Mouse (Mus musculus) lung, postnatal 0 days (tissue): Measurements from ENCODE around the gene Glb1l2. TPM values are rescaled to one million over a fixed set of nuclear protein-coding genes. Genes with fewer than 3 reads are reported as not detected.

Experiments
- ATAC-seq: fragments of 200-750 bp; cut with Nextera tagmentation; 2 replicates; pipeline ENCODE4 v1.8.0; 2017; ENCODE audit warnings: moderate library complexity
- DNase-seq: peaks from one replicate; pipeline ENCODE4 v3.0.0-alpha.2; 2016; ENCODE audit warnings: low spot score
- H3K27ac ChIP-seq: fragments of 300-500 bp; sonication (generic); 2 replicates; pipeline ENCODE4 v1.5.1; 2014; ENCODE audit warnings: antibody characterized with exemption, mild to moderate bottlenecking, low read length, mixed read lengths
- H3K27me3 ChIP-seq: fragments of 300-500 bp; sonication (generic); replicated peaks from 2 replicates; pipeline ENCODE4 v1.6.1; 2014; ENCODE audit warnings: low read length, mixed read lengths; ENCODE audit not compliant: insufficient read depth
- H3K36me3 ChIP-seq: fragments of 300-500 bp; sonication (generic); 2 replicates; pipeline ENCODE4 v1.6.1; 2014; ENCODE audit warnings: low read length, mixed read lengths; ENCODE audit not compliant: insufficient read depth
- H3K4me1 ChIP-seq: fragments of 300-500 bp; sonication (generic); 2 replicates; pipeline ENCODE4 v1.6.1; 2014; ENCODE audit warnings: antibody characterized with exemption, low read depth, low read length, mixed read lengths; ENCODE audit not compliant: insufficient read depth
- H3K4me2 ChIP-seq: fragments of 300-500 bp; sonication (generic); replicated peaks from 2 replicates; pipeline ENCODE4 v1.6.1; 2014; ENCODE audit warnings: low read depth, mild to moderate bottlenecking, low read length, moderate library complexity, mixed read lengths
- H3K4me3 ChIP-seq: fragments of 300-500 bp; sonication (generic); 2 replicates; pipeline ENCODE4 v1.5.1; 2014; ENCODE audit warnings: low read depth, low read length
- H3K9ac ChIP-seq: fragments of 300-500 bp; sonication (generic); replicated peaks from 2 replicates; pipeline ENCODE4 v1.6.1; 2014; ENCODE audit warnings: low read depth, mild to moderate bottlenecking
- H3K9me3 ChIP-seq: fragments of 300-500 bp; sonication (generic); 2 replicates; pipeline ENCODE4 v1.6.1; 2016; ENCODE audit warnings: low read length, mixed read lengths
- CTCF ChIP-seq: IDR thresholded peaks from 2 replicates; pipeline ENCODE4 v1.5.1; 2016; ENCODE audit warnings: antibody characterized with exemption, mild to moderate bottlenecking
- EP300 ChIP-seq: IDR thresholded peaks from 2 replicates; pipeline ENCODE4 v1.6.1; 2016; ENCODE audit warnings: antibody characterized with exemption, mild to moderate bottlenecking, control low read depth
- WGBS: fragments of 180-500 bp; shearing (Covaris S2); extraction: QIAGEN DNeasy Blood & Tissue Kit; methylation state at CpG from one replicate; pipeline ENCODE4 v1.1.7; 2014; 5-methylcytosine and 5-hydroxymethylcytosine counted together
- polyA plus RNA-seq: library from polyadenylated mRNA; unstranded; fragments of >200 nt; fragmentation: Nextera tagmentation; extraction: Ambion mirVana; gene quantifications from 2 replicates; pipeline ENCODE4 v1.2.1, GENCODE M21; 2015

The Glb1l2 gene
- polyA plus RNA-seq, 1 experiment from 2014 or later, result 6.8 TPM

- WGBS, result 74% methylated on average over 1 of the region's 1 CpGs
- Histone ChIP-seq H3K9me3 (no peaks in the 10 kb centered on the region), H3K4me2 (no peak overlapping the region), H3K4me1 (no peaks in the 10 kb centered on the region), H3K27ac (no peak overlapping the region), H3K4me3 (no peak overlapping the region), H3K36me3 (no peaks in the 10 kb centered on the region), H3K27me3 (no peaks in the 10 kb centered on the region), H3K9ac (no peak overlapping the region)
- TF ChIP-seq EP300, result no peak
- TF ChIP-seq CTCF, result no peak
- DNase-seq (no peak), ATAC-seq (no peak)
These were observed 7.5 kb downstream of the Glb1l2 start for GRCm38 (mm10) chr9:26798731-26799130.

GRCm38 (mm10) chr9:26798205-26798604, 8.1 kb downstream of the Glb1l2 start:
- H3K27ac ChIP-seq, result no peak overlapping the region
- no peak for DNase-seq
- no peak for ATAC-seq

GRCm38 (mm10) chr9:26792829-26793228, 13.4 kb downstream of the Glb1l2 start:
- no peak overlapping the region for H3K4me2 ChIP-seq
- no peaks in the 10 kb centered on the region for H3K4me1 ChIP-seq
- WGBS, result 62% methylated on average over 3 of the region's 3 CpGs
- no peaks in the 10 kb centered on the region for H3K36me3 ChIP-seq
- TF ChIP-seq CTCF, result no peak
- no peak for TF ChIP-seq EP300
- no peak for DNase-seq
- H3K9ac ChIP-seq, result no peak overlapping the region
- ATAC-seq, result no peak
- no peak overlapping the region for H3K4me3 ChIP-seq
- H3K27ac ChIP-seq, result no peak overlapping the region
- H3K27me3 ChIP-seq, result no peaks in the 10 kb centered on the region
- no peaks in the 10 kb centered on the region for H3K9me3 ChIP-seq

More at GRCm38 (mm10) chr9:26798205-26798604, 8.1 kb downstream of the Glb1l2 start:
- H3K9ac ChIP-seq, result no peak overlapping the region
- H3K9me3 ChIP-seq, result no peaks in the 10 kb centered on the region
- H3K4me2 ChIP-seq, result no peak overlapping the region
- 82% methylated on average over 3 of the region's 3 CpGs for WGBS
- H3K36me3 ChIP-seq, result no peaks in the 10 kb centered on the region
- H3K4me3 ChIP-seq, result no peak overlapping the region
- H3K4me1 ChIP-seq, result no peaks in the 10 kb centered on the region
- TF ChIP-seq CTCF, result no peak
- no peak for TF ChIP-seq EP300
- no peaks in the 10 kb centered on the region for H3K27me3 ChIP-seq

GRCm38 (mm10) chr9:26783414-26783975, 22.8 kb downstream of the Glb1l2 start:
- H3K27me3 ChIP-seq, result no peaks in the 10 kb centered on the region
- H3K36me3 ChIP-seq, result no peaks in the 10 kb centered on the region
- H3K4me2 ChIP-seq, result no peak overlapping the region
- TF ChIP-seq EP300 (no peak), CTCF (no peak)
- ATAC-seq (no peak; the same call in 1 of the 2 replicates), DNase-seq (no peak)
- H3K9ac ChIP-seq, result no peak overlapping the region
- WGBS, result 48% methylated on average over 7 of the region's 7 CpGs
- no peak overlapping the region for H3K27ac ChIP-seq
- H3K4me3 ChIP-seq, result no peak overlapping the region
- no peaks in the 10 kb centered on the region for H3K9me3 ChIP-seq
- no peaks in the 10 kb centered on the region for H3K4me1 ChIP-seq

GRCm38 (mm10) chr9:26778421-26778820, 27.8 kb downstream of the Glb1l2 start:
- TF ChIP-seq CTCF (no peak), EP300 (no peak)
- WGBS, result 76% methylated on average over 7 of the region's 7 CpGs
- no peak for ATAC-seq

GRCm38 (mm10) chr9:26776122-26776902, 30.0 kb downstream of the Glb1l2 start:
- no peak overlapping the region for H3K27ac ChIP-seq
- H3K9ac ChIP-seq, result no peak overlapping the region
- TF ChIP-seq CTCF, result peak; percentile 82
- no peak for TF ChIP-seq EP300
- no peaks in the 10 kb centered on the region for H3K4me1 ChIP-seq
- H3K36me3 ChIP-seq, result no peaks in the 10 kb centered on the region
- H3K27me3 ChIP-seq, result no peaks in the 10 kb centered on the region
- H3K9me3 ChIP-seq, result no peaks in the 10 kb centered on the region
- no peak overlapping the region for H3K4me2 ChIP-seq
- DNase-seq (peak; percentile 67), ATAC-seq (no peak)
- no peak overlapping the region for H3K4me3 ChIP-seq
- WGBS, result 62% methylated on average over 6 of the region's 6 CpGs

More at GRCm38 (mm10) chr9:26778421-26778820, 27.8 kb downstream of the Glb1l2 start:
- Histone ChIP-seq H3K27ac (no peak overlapping the region), H3K4me2 (no peak overlapping the region), H3K36me3 (no peaks in the 10 kb centered on the region), H3K4me3 (no peak overlapping the region), H3K9ac (no peak overlapping the region), H3K4me1 (no peaks in the 10 kb centered on the region), H3K27me3 (no peaks in the 10 kb centered on the region), H3K9me3 (no peaks in the 10 kb centered on the region)
- no peak for DNase-seq
